Mouse (Mus musculus) adipocyte (in vitro differentiated cells): ENCODE results near the gene Csnk1g2.
"Not testable (repeated sequence)": the region's sequence is repeated elsewhere in the genome, so short reads cannot be mapped to it uniquely, and the experiment has no call there.

ENCODE experiments used
- DNase-seq: peaks from one replicate; pipeline ENCODE4 v3.0.0-alpha.2; 2016; ENCODE audit warnings: low spot score

Gene Csnk1g2

DNA sequence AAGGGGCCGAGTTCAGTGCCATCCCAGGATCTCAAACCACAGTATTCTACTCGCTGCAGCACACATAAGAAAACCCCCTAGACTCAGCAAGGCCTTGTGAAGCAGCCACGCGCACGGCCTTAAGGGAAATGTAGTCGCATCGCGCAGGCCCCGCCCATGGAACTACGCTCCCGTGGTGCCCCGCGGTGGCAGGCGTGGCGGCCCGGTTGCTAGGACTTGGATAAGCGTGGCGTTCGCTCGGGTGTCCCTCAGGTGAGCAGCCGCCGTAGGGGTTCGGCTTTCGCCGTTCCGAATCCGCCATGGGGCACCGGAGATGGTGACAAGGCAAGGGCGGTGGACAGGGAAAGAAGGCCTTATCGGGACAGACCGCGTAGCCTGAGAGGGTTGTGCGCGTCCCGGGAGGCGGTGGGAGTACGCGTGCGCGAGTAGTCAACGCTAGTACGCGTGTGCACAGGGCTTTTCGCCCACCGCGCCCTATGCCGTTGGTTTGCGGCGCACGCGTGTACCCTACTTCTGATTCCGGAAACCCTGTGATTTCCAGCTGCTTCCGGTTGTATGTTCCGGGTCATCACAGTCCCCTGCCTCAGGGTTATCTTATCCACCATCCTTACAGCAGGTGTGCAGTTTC, 19.8 kb upstream of the Csnk1g2 start, which contains the start of the genes Scamp4 and Adat3:
Scamp4 (plus strand) TSS at position 175 of the 628 bp plus-strand sequence.
Adat3 (plus strand) TSS at position 183 of the 628 bp plus-strand sequence.
- peak; percentile 92 for DNase-seq

GRCm38 (mm10) chr10:80603364-80603763, 19.3 kb upstream of the Csnk1g2 start:
- DNase-seq = no peak

DNA sequence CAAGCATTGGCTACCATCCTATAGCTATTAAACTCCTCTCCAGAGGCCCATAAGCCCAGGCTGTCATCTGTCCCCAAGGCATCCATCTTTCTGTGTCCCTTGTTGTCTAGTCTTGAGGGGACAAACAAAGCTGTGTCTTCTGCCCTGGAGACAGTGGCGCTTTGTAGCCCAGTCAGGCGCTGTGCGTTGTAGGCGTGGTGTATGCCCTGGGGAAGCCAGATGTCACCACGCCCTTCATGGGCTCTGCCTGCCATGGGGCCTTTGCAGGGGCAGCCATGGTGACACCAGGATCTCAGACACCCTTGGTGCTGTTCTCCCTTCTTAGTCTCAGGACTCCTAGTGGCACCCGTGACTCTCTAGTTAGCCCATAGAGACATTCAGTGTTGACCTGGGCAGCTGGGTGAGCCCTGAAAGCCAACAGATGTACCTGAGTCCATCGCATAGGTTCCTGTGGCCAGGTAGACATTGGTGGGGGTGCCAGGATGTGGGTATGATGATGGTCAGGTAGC, 18.6 kb upstream of the Csnk1g2 start:
- no peak for DNase-seq

DNA sequence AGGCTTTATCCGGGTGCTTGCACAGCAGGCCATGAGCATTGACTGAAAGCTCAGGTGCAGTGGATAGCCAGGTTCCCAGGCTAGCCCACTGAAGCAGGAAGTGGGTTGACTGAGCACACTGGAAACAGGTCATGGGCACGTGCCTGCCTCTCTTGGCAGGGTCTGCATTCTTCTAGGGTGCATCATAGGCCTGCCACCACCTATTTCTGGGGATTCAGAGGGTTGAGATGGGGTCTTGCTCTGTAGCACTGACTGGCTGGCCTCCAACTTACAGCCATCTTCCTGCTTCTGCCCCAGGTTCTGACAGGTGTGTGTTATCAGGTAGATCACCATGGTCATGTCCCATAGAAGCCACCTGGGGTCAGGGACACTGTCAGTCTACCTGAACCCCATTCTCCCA, 17.6 kb upstream of the Csnk1g2 start:
- DNase-seq = no peak

GRCm38 (mm10) chr10:80605721-80606120, 16.9 kb upstream of the Csnk1g2 start, which contains the start of gene Gm49322:
TSS of gene Gm49322 (plus strand) at chr10:80606021.
- DNase-seq = not testable (repeated sequence)

GRCm38 (mm10) chr10:80606306-80606705, 16.3 kb upstream of the Csnk1g2 start:
- no peak for DNase-seq

DNA sequence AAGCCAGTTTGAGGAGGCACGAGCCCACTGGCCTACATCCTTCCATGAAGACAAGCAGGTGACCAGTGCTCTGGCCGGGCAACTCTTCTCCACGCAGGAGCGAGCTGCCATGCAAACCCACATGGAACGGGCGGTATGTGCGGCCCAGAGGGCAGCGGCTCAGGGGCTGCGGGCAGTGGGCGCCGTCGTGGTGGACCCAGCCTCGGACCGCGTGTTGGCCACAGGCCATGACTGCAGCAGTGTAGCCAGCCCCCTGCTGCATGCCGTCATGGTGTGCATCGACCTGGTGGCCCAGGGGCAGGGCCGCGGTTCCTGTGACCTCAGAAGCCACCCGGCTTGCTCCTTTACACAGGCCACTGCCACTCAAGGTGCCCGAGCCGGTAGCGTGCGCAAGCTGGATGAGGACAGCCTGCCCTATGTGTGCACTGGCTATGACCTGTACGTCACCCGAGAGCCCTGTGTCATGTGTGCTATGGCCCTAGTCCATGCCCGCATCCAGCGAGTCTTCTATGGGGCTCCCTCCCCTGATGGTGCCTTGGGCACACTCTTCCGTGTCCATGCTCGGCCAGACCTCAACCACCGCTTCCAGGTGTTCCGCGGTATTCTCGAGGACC, 15.8 kb upstream of the Csnk1g2 start:
- no peak for DNase-seq

DNA sequence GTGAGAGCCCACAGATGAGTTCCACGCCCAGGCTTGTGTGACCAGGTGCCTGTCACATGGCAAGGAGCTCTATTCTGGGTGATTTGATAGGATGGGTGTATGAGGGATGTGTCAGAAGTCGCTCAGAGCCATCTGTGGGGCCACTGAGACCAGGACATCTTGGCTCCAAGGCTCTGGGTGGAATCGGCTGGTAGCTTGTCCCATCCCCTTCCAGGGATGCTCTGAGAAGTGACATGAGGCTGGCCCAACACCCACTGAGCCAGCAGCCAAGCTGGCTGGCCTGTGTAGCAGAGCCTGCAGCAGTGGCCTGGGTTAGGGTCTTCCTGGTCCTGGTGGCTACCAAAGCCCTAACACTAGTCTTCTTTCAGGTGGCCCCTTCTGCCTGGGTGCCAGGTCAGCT, 14.2 kb upstream of the Csnk1g2 start:
- DNase-seq = no peak

GRCm38 (mm10) chr10:80609269-80609924, 13.2 kb upstream of the Csnk1g2 start:
- DNase-seq = no peak

GRCm38 (mm10) chr10:80610116-80610785, 12.4 kb upstream of the Csnk1g2 start:
- DNase-seq = no peak

GRCm38 (mm10) chr10:80611024-80611423, 11.6 kb upstream of the Csnk1g2 start:
- DNase-seq = no peak

GRCm38 (mm10) chr10:80611905-80612304, 10.7 kb upstream of the Csnk1g2 start:
- DNase-seq = no peak

DNA sequence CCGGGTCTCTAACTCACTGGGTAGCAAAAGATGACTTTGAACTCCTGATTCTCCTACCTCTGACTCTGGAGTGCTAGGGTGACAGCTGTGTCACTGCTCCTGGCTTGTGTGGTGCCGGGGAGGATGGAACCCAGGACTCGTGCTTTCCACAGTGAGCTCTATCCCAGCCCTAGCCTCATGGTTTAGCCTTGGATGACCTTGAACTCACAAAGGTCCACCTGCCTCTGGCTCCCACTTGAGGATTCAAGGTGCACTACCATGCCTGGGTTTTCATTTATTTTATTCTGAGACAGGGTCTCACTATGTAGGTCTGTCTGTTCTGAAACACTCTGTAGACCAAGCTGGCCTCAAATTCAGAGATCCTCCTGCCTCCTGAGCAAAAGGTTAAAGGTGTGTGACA, 8.8 kb upstream of the Csnk1g2 start:
- no peak for DNase-seq

DNA sequence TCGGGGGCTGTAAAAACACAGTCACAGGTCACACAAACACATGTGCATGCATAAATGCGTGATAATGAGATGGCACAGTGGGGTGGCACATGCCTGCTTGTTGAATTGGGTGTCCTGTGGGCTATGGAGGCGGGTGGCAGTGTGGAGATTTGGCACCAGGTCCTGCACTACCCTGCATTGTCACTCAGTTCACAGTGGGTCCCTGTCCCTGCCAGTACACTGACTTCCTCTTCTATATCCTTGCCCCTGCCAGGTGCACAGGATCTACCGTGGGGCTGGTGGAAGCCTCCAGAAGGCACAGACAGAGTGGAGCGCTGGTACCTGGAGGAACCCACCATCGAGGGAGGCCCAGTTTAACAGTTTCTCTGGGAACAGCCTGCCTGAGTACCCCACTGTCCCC, 8.3 kb upstream of the Csnk1g2 start:
- no peak for DNase-seq

DNA sequence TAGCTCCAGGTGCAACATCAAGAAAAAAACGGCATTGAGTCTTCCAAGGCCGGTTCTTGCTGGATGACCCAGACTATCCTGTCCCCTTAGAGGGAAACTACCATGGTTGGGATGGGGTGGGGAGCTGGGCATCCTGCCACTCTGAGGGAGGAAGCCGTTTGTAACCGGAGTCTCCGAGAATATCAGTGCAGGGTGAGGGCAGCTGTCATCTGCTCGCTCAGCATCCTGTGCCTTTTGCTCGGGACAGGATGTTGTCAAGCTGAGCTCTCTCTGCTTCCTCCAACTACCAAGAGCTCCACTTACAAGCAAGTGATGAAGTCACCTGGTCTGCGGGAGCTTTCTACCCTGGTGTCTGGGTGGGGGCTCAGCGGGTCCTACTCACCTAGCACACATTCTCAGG, 4.5 kb upstream of the Csnk1g2 start:
- DNase-seq = no peak

GRCm38 (mm10) chr10:80619465-80620244, 3.0 kb upstream of the Csnk1g2 start:
- peak; percentile 79 for DNase-seq

- no peak for DNase-seq
These were observed 2.3 kb upstream of the Csnk1g2 start for GRCm38 (mm10) chr10:80620365-80620764.

DNA sequence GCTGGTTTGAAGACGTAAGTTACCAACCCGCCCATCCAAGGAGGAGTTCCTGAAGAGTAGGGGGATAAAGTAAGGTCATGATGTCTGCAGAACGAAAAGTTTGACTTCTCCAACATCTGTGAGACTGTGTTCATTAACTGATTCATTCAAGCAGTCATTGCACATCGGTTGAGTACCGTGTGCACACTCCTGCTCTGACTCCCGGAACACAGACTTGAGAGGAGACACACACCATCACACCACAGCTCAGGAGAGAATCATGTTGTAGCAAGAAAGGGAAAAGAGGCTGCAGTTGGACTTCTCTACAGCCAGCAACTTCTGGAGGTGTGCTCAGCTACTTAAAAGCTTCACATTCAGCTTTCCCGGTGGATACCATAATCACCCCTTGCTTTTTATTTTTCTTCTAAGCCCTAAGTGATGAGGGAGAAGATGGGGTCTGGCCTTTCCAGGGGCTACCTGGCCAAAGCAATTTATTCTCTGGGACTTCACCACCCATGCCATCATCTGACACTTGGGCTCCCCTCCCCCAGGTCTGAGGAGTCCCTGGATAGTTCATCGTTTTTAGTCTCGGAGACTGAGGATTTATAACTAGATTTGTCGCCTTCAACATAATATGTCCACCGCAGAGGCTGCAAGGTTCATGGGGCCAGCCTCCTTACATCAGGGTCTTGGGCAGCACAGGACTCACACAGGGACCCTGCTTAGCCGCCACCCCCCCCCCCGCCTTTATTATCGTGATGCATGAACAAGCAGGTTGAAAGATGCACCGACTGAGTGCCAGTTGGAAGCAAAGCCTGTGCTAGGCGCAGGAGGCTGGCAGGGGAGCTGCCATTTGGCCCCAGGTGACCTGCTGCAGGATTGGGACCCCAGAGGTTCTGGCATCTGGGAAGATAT, 1.6 kb upstream of the Csnk1g2 start:
- no peak for DNase-seq

DNA sequence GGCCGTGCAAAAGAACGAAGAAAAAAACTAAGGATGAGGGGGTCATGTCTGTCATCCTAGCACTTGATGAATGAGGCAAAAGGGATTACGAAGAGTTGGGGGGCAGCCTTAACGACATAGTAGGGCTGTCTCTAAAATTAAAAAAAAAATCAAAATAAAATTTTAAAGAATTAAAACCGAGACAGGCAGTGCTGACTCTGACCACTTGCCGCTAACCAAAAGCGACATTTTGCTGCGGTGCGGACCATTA, 1.0 kb upstream of the Csnk1g2 start:
- no peak for DNase-seq

GRCm38 (mm10) chr10:80621940-80622660, 538 bp upstream of the Csnk1g2 start:
- DNase-seq = peak; percentile 100
